Mouse (Mus musculus) kidney, postnatal 0 days (tissue): Measurements from ENCODE around the gene Dlgap3. TPM values are rescaled to one million over a fixed set of nuclear protein-coding genes. Genes with fewer than 3 reads are reported as not detected.
A peak's percentile ranks its signal among the peaks of the same experiment; 100 is the strongest.

Experiments
- ATAC-seq: fragments of 200-750 bp; cut with Nextera tagmentation; replicated peaks from 2 replicates; pipeline ENCODE4 v1.8.0; 2017; ENCODE audit warnings: low read depth, moderate number of reproducible peaks, moderate TSS enrichment, moderate library complexity; ENCODE audit not compliant: low FRiP score
- DNase-seq: peaks from one replicate; pipeline ENCODE4 v3.0.0-alpha.2; 2016; ENCODE audit warnings: low spot score
- H3K27ac ChIP-seq: fragments of 300-500 bp; sonication (generic); 2 replicates; pipeline ENCODE4 v1.5.1; 2014; ENCODE audit warnings: mild to moderate bottlenecking
- H3K27me3 ChIP-seq: fragments of 300-500 bp; sonication (generic); 2 replicates; pipeline ENCODE4 v1.6.1; 2014; ENCODE audit warnings: low read length, mixed read lengths; ENCODE audit not compliant: insufficient read depth
- H3K36me3 ChIP-seq: fragments of 300-500 bp; sonication (generic); 2 replicates; pipeline ENCODE4 v1.6.1; 2014; ENCODE audit warnings: low read length, mixed read lengths; ENCODE audit not compliant: insufficient read depth
- H3K4me1 ChIP-seq: fragments of 300-500 bp; sonication (generic); replicated peaks from 2 replicates; pipeline ENCODE4 v1.6.1; 2014; ENCODE audit warnings: antibody characterized with exemption, low read length, mixed read lengths; ENCODE audit not compliant: insufficient read depth
- H3K4me2 ChIP-seq: fragments of 300-500 bp; sonication (generic); 2 replicates; pipeline ENCODE4 v1.6.1; 2014; ENCODE audit warnings: mild to moderate bottlenecking, low read length, moderate library complexity, mixed read lengths
- H3K4me3 ChIP-seq: fragments of 300-500 bp; sonication (generic); replicated peaks from 2 replicates; pipeline ENCODE4 v1.5.1; 2014; ENCODE audit warnings: low read depth, low read length
- H3K9ac ChIP-seq: fragments of 300-500 bp; sonication (generic); 2 replicates; pipeline ENCODE4 v1.6.1; 2014; ENCODE audit warnings: low read depth, low read length
- H3K9me3 ChIP-seq: fragments of 300-500 bp; sonication (generic); replicated peaks from 2 replicates; pipeline ENCODE4 v1.6.1; 2016; ENCODE audit warnings: low read length, inconsistent platforms, mixed read lengths
- CTCF ChIP-seq: IDR thresholded peaks from 2 replicates; pipeline ENCODE4 v1.5.1; 2016; ENCODE audit warnings: antibody characterized with exemption, low read depth, mild to moderate bottlenecking, moderate library complexity
- WGBS: fragments of 180-500 bp; shearing (Covaris S2); extraction: QIAGEN DNeasy Blood & Tissue Kit; methylation state at CpG from one replicate; pipeline ENCODE4 v1.1.7; 2014; 5-methylcytosine and 5-hydroxymethylcytosine counted together
- polyA plus RNA-seq: library from polyadenylated mRNA; unstranded; fragments of >200 nt; fragmentation: Nextera tagmentation; extraction: Ambion mirVana; gene quantifications from 2 replicates; pipeline ENCODE4 v1.2.1, GENCODE M21; 2015

Gene Dlgap3
- polyA plus RNA-seq, 1 experiment from 2014 or later = 0.24 TPM

- TF ChIP-seq CTCF = no peak
- no peak overlapping the region for H3K4me2 ChIP-seq
- peaks cover 32% of the 10 kb centered on the region for H3K27me3 ChIP-seq
These were observed 58.2 kb downstream of the Dlgap3 start for GRCm38 (mm10) chr4:127227051-127227673.

GRCm38 (mm10) chr4:127232028-127232427 lies 63.0 kb downstream of the Dlgap3 start:
- ATAC-seq = no peak
- WGBS = 44% methylated on average over 6 of the region's 6 CpGs
- Histone ChIP-seq H3K4me1 (peaks cover 7% of the 10 kb centered on the region; the same call in 1 of the 2 replicates), H3K27me3 (0 out of 2 replicates have a peak, but pooled peaks cover 9% of the 10 kb centered on the region), H3K9me3 (no peaks in the 10 kb centered on the region), H3K36me3 (no peaks in the 10 kb centered on the region), H3K4me2 (no peak overlapping the region), H3K4me3 (no peak overlapping the region), H3K9ac (no peak overlapping the region), H3K27ac (no peak overlapping the region)
- TF ChIP-seq CTCF = no peak
- no peak for DNase-seq

More at GRCm38 (mm10) chr4:127227051-127227673, 58.2 kb downstream of the Dlgap3 start:
- Histone ChIP-seq H3K36me3 (no peaks in the 10 kb centered on the region), H3K4me3 (no peak overlapping the region), H3K27ac (no peak overlapping the region), H3K4me1 (no peaks in the 10 kb centered on the region), H3K9me3 (no peaks in the 10 kb centered on the region), H3K9ac (no peak overlapping the region)
- WGBS = 15% methylated on average over 17 of the region's 17 CpGs
- no peak for ATAC-seq
- no peak for DNase-seq

- Histone ChIP-seq H3K27ac (no peak overlapping the region), H3K9me3 (no peaks in the 10 kb centered on the region), H3K4me1 (peaks cover 7% of the 10 kb centered on the region; the same call in 1 of the 2 replicates), H3K36me3 (no peaks in the 10 kb centered on the region), H3K4me3 (no peak overlapping the region), H3K9ac (no peak overlapping the region), H3K4me2 (no peak overlapping the region), H3K27me3 (0 out of 2 replicates have a peak, but pooled peaks cover 6% of the 10 kb centered on the region)
- no peak for DNase-seq
- WGBS = 70% methylated on average over 5 of the region's 5 CpGs
- no peak for ATAC-seq
- TF ChIP-seq CTCF = no peak
These were observed 63.5 kb downstream of the Dlgap3 start for GRCm38 (mm10) chr4:127232551-127232950.

GRCm38 (mm10) chr4:127233416-127234125 lies 64.6 kb downstream of the Dlgap3 start:
- 85% methylated on average over 40 of the region's 40 CpGs for WGBS
- 0 out of 2 replicates have a peak, but pooled peaks cover 6% of the 10 kb centered on the region for H3K27me3 ChIP-seq
- TF ChIP-seq CTCF = no peak
- no peaks in the 10 kb centered on the region for H3K9me3 ChIP-seq
- H3K4me3 ChIP-seq = no peak overlapping the region
- DNase-seq = no peak
- H3K9ac ChIP-seq = no peak overlapping the region
- ATAC-seq = no peak
- H3K36me3 ChIP-seq = no peaks in the 10 kb centered on the region
- no peak overlapping the region for H3K4me2 ChIP-seq
- H3K4me1 ChIP-seq = peaks cover 7% of the 10 kb centered on the region; the same call in 1 of the 2 replicates
- no peak overlapping the region for H3K27ac ChIP-seq

GRCm38 (mm10) chr4:127235742-127236487 lies 66.9 kb downstream of the Dlgap3 start:
- Histone ChIP-seq H3K4me3 (peak overlapping the region; percentile 45), H3K27ac (no peak overlapping the region), H3K9ac (peak overlapping the region; percentile 52), H3K4me1 (peaks cover 7% of the 10 kb centered on the region; the same call in 1 of the 2 replicates), H3K36me3 (no peaks in the 10 kb centered on the region), H3K4me2 (peak overlapping the region; percentile 98), H3K9me3 (no peaks in the 10 kb centered on the region), H3K27me3 (0 out of 2 replicates have a peak, but pooled peaks cover 6% of the 10 kb centered on the region)
- WGBS = under 1% methylated on average over 56 of the region's 67 CpGs
- DNase-seq (peak; percentile 82), ATAC-seq (peak; percentile 76; the same call in 1 of the 2 replicates)
- peak; percentile 69 for TF ChIP-seq CTCF

GRCm38 (mm10) chr4:127236631-127237030 lies 67.6 kb downstream of the Dlgap3 start:
- H3K4me1 ChIP-seq = peaks cover 7% of the 10 kb centered on the region; the same call in 1 of the 2 replicates
- no peaks in the 10 kb centered on the region for H3K36me3 ChIP-seq
- no peak for TF ChIP-seq CTCF
- DNase-seq = no peak
- peak; percentile 25 for ATAC-seq
- peak overlapping the region; percentile 98 for H3K4me2 ChIP-seq
- no peak overlapping the region for H3K27ac ChIP-seq
- H3K27me3 ChIP-seq = 0 out of 2 replicates have a peak, but pooled peaks cover 6% of the 10 kb centered on the region
- peak overlapping the region; percentile 52; the same call in 1 of the 2 replicates for H3K9ac ChIP-seq
- 3% methylated on average over 14 of the region's 14 CpGs for WGBS
- H3K9me3 ChIP-seq = no peaks in the 10 kb centered on the region
- H3K4me3 ChIP-seq = peak overlapping the region; percentile 45
